Mouse (Mus musculus) cerebellum, postnatal 4 days (tissue): ENCODE measurements around the gene Hk3.

Experiments used
- DNase-seq, 2 experiments: peaks; one replicate each; pipeline ENCODE4 v3.0.0; 2022; ENCODE audit warnings: low spot score in 2 of 2, mixed read lengths in 1 of 2

The Hk3 gene

DNA sequence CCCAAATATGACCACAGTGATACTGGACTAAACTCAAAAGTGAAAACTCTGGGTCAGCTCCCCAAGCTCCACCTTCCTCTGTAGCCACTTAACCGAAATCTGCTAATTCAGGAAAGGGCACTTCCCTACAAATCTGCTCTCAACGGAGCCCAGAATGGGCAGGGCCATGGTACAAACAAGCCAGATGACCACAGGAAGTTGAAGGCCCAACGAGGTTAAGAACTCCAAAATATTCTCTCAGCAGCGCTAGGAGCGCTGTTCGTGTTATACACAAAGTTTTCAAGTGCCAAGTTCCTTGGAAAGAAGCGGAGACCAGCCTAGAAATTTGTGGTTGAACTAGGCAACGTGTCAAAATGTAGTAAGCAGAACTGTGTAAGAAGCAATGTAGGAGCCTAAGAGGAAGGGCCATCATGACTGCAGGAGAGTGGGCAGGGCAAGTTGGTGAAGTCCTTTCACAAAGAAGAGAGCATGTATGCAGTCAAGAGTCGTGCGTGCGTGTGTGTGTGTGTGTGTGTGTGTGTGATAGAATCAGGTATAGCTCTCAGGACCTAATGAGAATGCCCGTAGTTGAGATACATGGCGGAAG lies at the start of gene Hk3:
Hk3 (minus strand) TSS at position 192 of the 586 bp plus-strand sequence.
- DNase-seq = no peak

DNA sequence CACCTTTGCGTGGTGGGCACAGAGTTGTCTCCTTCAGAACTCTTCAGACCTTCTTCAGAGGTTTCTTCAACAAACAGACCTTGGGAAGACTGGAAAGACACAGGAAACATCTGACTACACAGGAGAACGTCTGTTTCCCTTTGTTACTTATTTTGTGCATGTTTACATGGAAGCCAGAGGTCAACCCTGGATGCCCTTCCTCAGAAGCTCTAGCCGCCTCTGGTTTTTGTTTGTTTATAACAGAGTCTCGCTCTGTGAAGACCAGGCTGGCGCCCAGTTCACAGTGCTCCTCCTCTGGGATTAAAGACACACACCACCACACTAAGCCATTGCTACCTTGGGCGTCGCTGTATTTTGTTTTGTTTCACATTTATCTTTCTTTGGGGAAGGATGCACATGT lies 48.5 kb upstream of the Hk3 start:
- DNase-seq = no peak

DNA sequence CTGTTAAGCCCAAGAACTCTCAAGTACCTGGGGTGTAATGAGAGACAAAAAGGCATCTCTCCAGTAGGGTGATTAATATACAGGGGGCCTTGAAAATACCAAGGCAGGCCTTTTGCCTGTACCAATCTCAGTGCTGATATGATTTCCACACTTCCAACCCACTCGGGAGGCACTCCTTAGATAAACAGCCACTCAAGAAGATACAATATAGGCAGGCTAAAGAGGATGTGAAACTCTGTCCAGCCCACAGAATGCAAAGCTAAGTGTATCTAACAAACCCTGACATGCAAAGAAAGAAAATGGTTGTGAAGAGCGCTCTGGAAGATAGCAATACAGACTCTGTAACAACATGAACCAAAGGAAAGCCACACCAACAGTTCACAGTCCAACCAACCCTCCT lies 42.1 kb upstream of the Hk3 start:
- DNase-seq = no peak

GRCm38 (mm10) chr13:55058042-55058441 lies 36.9 kb upstream of the Hk3 start:
- peak in 1 of 2 experiments; percentile 21 for DNase-seq

- DNase-seq = no peak
Observed at GRCm38 (mm10) chr13:55047706-55048105, 26.5 kb upstream of the Hk3 start.

- no peak for DNase-seq
Observed at GRCm38 (mm10) chr13:55040016-55040415, 18.8 kb upstream of the Hk3 start.

GRCm38 (mm10) chr13:55024215-55024614 lies 3.0 kb upstream of the Hk3 start:
- no peak for DNase-seq

DNA sequence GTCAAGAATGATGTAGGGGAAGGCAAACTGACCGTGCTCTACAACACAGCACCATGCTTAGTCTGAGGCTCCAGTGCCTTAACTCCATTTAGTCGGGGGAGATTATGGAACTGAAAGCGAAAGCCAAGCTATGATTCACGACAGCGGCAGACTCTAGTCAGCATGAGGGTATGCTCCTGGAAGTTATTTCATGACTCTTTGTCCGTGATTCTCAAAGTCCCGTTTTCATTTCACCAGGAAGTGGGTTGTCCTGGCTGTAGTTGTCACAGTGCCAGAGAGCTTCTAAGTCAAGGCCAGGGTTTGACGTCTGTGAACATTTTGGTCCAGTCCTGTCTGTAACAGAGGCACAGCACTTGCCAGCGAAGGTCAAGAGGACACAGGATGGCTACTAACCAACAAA lies 1.5 kb upstream of the Hk3 start:
- DNase-seq = no peak

GRCm38 (mm10) chr13:55022256-55022655 lies 1.1 kb upstream of the Hk3 start:
- DNase-seq = no peak

- no peak for DNase-seq
Observed at GRCm38 (mm10) chr13:55020051-55020450, 1.1 kb downstream of the Hk3 start.

DNA sequence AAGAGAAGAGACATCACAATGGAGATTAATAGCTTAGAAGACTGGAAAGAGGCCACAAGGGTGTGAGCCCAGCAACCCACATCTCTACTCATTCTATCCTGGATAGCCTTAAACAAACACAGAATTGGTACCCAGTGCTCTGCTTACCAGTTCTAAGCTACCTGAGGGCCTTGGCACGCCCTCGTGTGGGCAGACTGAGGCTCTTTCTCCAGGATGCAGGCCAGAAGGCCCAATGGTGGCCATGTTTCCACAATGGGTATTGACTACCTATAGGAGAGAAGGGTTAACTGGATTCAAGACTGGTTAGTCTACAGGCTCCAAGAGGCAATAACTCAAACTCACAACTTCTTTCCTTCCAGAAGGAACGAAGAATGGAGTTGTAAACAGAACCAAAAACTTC lies 2.0 kb downstream of the Hk3 start:
- no peak for DNase-seq

DNA sequence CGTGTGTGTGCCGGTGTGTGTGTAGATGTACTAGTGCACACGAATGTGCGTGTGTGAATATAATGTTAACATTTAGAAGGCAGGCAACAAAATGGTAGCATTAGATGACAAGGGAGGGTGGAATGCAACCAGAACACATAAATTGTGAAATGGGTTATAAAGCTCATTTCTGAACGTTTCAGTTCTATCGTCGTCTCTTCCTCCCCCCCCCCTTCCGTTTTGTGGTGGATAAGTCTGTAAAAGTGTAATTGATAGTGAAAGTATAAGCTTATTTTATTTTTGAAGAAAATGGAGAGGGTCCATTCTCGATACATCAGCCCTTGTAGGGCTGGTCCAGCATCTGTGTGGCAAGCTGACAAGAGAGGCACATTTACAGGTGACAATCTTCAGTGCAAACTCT lies 2.5 kb downstream of the Hk3 start:
- DNase-seq = no peak

- no peak for DNase-seq
Observed at GRCm38 (mm10) chr13:55017898-55018599, 3.1 kb downstream of the Hk3 start.

DNA sequence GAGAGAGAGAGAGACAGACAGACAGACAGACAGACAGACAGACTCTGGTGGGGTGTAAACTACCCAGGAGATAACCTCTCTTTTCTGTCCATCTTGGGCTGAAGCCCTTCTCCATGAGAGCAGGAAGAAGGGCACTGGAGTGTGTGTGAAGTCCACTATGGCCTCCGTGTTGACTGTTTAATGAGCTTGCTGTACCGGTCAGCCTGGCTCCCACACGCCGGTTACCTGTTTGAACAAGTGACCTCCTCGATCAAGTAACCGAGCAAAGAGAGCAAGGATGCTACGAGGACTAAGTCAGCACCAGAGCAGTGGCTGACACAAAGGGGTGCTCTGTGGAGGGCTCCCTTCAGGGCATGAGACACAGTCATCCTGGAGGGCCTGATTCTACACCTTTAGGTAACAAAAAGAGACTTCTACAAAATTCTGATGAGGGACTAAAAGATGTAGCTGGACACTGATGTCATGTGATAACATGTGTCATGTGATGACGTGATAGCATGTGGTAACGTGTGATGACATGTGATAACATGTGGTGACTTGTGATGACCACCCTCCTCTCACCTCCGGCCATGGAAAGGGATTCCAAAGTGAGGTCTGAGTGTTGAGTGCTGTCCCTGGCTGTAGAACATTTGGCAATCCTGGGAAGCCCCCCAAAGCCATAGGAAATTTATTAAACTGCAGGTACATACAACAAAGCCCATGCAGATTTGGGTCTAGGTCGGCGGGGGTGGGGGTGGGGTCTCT lies 3.9 kb downstream of the Hk3 start:
- DNase-seq = no peak

DNA sequence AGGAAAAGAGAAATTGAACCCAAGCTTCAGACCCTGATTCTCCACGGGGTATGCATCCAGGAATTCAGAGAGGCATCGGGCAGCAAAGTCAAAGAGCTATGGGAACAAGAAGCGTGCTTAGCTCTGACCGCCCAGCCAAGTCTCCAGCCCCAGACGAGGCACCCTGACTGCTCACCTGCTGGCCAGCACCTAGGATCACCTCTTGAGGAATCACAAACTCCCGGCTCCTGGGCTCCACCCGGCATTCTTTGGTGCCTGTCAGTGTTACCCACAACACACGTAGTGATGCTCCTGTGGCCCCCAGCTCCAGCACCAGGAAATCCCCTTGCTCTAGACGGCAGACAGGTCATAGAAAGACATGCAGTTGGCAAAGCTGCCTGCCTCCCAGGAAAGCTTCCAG lies 6.7 kb downstream of the Hk3 start:
- no peak for DNase-seq

GRCm38 (mm10) chr13:55013702-55014344 lies 7.4 kb downstream of the Hk3 start:
- DNase-seq = no peak

- no peak for DNase-seq
Observed at GRCm38 (mm10) chr13:55011981-55012478, 9.2 kb downstream of the Hk3 start.

GRCm38 (mm10) chr13:55011103-55011502 lies 10.1 kb downstream of the Hk3 start:
- DNase-seq = no peak

DNA sequence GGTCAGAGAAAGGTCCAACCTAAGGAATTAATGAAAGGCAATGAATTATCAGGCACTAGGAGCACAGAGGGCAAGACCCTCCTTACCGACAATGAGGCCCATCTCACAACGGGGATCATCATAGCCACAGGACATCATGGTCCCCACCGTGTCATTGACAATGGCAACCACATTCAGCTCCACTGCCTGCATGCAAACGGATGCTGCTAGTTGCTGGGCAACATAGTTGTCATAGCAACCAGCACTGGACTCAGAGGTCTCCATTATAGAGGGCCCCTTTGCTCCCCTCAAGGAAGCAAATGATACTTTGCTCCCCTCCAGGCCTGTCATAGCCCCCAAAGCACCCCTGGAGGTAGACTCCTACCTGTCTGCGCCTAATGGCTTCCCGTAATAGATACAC lies 12.6 kb downstream of the Hk3 start:
- DNase-seq = peak in 1 of 2 experiments; percentile 43

DNA sequence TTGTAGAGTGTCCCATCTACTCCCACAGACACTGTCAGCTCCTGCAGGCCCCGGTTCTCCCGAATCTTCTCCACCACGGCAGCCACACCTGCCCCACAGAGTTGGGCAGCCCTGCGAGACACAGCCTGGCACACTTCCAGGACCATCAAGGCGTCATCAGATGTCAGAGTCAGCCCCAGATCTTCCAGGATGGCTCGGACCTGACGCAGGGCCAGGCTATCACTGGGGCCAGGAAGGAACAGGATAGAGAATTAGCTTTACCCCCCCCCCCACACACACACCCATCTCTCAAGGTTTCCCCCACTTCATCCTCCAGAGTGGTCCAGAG lies 14.8 kb downstream of the Hk3 start:
- DNase-seq = no peak

GRCm38 (mm10) chr13:55005691-55006414 lies 15.3 kb downstream of the Hk3 start:
- no peak for DNase-seq

DNA sequence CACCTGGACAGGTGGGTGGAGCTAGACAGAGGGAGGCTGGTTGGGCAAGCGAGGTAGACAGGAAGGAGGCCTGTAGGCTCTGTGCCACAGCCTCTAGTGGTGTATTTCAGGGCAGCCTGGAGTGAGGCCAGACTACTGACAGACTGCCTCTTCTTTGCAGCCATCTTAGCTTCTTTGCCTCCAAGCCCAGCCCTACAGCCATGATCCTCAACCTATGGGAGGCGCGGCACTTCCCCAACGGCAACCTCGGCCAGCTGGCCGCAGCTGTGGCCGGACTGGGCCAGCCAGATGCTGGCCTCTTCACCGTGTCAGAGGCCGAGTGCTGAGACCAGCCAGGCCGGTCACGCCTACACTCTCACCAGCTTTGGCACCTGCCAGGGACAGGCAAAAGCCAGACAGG lies 16.5 kb downstream of the Hk3 start:
- no peak for DNase-seq
